Mouse (Mus musculus): ENCODE results near the gene Pomgnt1.

Pomgnt1 gene

DNA sequence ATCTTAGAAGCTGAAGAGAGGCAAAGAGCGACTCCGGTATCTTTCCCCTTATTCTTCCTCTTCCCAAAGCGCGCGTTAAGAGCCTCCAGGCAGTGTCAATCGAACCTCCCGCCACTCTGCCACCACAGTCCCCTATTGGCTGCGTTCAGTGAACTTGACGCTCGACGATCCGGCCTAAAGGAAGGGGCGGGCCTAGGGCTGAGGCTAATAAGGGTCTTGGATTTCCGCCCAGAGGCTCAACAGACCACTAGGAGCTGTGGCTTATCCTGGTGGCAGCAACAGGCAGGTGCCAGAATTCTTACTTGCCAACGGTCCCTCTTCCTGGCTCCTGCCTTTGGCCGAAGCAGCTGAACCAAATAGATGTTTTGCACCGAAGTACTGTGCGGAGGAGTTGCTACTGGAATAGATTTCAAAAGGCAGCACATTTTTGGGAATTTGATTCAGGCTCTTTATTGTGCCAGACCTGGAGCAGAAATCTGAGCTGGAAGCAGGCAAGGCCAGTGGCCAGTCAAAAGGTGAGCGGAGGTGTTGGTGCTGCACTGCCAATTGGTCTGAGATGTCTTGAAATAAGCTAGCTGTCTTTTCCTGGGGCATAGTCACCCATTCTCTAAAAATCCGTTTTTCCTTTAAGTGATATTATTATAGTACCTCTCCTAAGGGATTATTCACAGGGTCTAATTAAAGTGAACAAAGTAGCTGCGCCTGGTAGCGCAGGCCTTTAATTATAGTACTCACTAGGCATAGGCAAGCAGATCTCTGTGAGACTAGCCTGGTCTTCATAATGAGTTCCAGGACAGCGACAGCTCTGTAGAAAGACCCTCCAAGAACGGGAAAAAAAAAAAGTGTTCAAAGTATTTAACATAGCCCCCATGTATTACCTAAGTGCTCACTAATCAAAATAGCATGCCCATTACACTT lies at the start of gene Pomgnt1, which contains the start of gene Rad54l:
TSS of gene Pomgnt1 (plus strand) at position 239 of the 918 bp plus-strand sequence.
TSS of gene Rad54l (minus strand) at position 89 of the 918 bp plus-strand sequence.
- DNase-seq (ENCODE audit: extremely low spot score): peak; percentile 91

DNA sequence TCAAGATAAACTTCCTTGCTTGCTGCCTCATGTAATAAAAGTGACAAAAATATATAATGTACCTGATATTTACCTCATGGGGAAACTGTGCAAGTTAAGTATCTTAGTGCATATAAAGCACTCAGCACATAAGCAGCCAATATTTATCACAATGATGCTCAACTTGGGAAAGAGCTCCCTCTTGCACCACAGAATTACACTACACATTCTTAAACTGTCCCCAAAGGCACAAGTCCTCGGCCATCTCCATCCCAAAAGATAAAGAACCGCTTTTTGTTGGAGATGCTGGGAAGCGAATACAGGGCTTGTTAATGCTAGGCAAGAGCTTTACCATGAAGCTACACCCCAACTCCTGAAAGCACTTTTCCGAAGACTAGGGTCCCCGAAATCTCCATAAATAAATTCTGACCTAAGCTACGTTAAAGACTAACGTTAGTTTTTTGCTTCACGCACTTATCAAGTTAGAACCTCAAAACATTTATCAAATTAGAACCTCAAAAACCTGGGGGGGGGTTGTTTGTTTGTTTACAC lies 49.4 kb upstream of the Pomgnt1 start:
- DNase-seq (ENCODE audit: extremely low spot score): no peak

DNA sequence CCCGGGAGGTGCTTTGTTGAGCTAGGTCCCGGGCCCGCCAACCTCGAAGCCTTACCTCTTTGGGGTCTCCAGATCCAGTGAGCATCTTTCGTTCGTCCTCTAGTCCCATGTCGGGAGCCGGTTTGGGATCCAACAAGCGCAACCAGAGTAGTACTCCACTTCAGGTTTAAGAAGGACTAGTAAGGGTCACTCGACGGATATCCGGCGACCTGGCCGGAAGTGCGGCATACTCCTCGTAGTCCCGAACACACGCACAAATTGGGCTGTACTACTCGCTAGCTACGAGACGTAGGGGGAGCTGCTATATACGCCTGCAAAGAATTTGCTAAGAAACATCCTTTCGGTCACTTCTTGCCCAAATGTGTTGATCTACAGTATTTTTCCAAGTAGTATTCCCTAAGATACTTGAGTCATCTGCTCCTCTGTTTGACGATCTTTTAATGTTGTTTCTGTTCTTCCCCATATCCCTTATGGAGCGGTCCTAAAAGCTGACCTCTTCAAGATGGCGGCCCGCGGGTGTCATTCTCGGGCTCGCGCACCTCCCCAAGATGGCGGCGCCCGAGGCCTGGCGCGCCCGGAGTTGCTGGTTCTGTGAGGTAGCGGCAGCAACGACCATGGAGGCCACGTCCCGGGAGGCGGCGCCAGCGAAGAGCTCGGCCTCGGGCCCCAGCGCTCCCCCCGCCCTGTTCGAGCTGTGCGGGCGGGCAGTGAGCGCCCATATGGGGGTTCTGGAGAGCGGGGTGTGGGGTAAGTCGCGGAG lies 48.6 kb upstream of the Pomgnt1 start, which contains the start of the genes Uqcrh and Lrrc41:
TSS of gene Uqcrh (minus strand) at position 211 of the 760 bp plus-strand sequence.
TSS of gene Lrrc41 (plus strand) at position 409 of the 760 bp plus-strand sequence.
- DNase-seq (ENCODE audit: extremely low spot score): peak; percentile 96

DNA sequence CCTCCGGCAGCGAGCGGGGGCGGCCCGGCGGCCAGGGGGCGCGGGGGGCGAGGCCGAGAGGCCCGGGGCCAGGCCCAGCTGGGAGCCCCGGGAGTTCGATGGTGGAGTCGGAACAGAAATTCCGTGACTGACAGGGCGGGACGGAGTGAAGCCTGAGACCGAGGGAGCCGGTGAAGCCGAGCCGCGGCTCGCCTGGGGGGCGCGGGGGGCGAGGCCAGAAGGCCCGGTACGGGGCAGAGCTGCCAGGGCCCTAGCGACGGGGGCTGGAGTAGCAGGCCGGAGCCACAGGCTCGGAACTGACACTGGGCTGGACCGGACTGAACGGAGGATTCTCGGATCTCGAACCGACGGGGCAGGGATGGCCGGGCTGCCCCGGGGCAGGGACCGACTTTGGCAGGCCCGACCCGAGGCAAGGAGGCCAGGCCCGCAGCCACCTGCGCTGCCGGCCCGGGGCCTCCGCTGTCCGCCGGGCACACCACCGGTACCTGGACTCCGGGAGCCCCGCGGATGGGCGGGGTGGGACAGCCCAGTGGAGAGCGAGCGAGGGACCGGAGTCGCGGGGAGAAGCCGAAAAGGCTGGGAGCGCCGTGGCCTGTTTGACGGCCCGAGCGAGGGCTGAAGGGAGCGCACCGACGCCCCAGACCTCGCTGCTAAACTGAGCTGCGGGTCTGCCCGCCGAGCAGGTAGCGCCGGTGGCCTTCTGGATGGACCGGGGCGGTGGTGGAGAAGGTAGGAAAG lies 47.8 kb upstream of the Pomgnt1 start:
- no peak for DNase-seq (ENCODE audit: extremely low spot score)

DNA sequence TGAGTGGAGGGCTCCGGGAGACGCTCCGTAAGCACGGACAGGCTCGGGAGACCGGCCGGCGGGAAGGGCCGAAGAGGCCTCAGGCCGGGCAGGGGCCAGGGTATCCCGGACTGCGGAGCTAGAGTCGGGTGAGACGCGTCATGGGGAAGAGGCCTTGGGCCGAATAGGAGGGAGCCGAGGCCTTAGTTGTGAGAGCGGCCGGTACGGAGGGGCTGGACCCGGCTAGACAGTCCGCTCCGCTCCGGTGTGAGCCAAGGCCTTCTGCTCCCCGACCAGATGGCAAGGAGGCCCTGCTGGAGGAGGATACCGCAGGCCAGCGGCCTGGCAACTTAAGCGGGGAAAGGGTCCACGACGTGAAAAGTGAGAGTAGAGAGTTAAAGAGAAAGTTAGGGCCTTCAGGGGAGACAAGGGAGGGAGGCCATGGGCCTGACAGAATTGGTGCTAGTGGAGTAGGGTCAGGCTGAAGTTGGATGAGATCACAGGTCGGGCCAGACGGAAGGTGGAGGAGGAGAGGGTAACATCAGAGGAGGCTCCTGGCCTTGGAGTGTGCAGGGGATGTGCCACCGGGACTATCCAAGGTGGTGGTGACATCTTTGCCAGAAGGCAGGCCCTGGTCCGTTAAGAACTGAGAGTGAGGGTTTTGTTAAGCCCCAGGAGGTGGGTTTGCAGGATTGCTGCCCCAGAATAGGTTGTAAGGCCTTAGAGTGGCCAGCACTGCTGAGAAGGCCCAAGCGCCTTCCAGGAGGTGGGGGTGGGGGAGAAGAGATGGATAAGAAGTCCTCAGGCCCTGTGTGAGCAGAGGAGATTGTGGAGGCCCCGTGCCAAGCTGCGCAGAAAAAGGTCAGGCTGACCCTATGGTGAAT lies 47.0 kb upstream of the Pomgnt1 start:
- DNase-seq (ENCODE audit: extremely low spot score): peak; percentile 55

DNA sequence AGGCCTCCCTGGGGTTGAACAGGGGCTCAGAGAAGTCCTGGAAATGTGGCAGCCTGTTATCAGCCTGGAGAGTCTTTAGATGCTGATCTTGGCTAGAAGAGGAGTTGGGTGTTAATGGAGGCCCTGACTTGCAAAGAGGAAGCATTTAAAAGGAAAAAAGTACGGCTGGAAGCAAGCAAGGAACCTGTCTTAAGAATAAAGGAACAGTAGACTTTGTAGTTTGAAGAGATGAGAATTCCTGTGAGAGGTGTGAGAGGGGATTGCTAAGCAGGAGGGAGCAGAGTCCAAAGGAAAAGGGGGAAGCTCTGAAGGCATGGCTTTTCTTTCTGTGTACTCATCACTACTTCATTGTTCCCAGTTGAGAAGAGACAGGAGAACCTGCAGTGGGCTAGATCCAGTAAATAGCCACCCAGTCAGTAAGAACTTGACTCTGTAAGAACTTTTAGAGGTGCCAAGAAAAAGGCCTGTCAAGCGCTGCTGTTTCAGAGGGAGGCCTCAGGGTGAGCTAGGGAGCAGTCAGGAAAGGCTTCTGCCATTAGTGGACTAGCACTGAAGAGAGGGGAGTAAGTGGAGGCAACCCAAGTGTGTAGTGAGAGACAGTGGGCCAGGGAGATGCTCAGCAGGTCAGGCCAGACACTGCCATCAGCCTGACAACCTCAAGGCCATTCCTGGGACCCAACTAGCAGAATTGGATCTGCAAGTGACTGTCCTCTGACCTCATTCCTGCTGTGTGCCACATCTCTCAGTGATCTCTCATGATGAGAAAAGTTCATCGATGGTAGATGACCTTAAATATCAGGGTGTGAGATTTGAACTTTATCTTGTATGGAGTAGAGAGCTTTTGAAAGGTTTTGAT lies 46.2 kb upstream of the Pomgnt1 start:
- DNase-seq (ENCODE audit: extremely low spot score): no peak

DNA sequence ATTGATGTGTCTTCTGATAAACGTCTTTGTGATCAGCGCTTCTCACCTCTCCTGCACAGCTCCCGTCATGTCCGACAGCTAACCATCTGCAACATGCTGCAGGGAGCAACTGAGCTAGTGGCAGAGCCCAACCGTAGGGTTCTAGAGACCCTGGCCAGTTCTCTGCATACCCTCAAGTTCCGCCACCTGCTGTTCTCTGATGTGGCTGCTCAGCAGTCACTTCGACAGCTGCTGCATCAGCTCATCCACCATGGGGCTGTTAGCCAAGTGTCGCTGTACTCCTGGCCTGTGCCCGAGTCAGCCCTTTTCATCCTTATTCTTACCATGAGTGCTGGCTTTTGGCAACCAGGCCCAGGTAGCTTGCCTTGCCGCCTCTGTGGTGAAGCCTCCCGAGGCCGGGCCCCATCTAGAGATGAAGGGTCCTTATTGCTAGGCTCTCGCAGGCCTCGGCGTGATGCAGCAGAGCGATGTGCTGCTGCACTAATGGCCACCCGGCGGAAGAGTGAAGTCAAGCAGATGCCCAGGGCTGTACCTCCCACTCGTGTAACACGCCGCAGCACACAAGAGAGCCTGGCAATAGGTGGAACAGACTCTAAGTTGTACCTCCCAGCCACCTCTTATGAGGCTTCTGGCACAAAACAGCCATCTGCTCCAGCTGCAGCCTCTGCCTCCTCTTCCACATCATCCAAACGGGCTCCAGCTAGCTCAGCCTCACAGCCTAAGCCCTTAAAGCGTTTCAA lies 35.0 kb upstream of the Pomgnt1 start:
- DNase-seq (ENCODE audit: extremely low spot score): no peak

DNA sequence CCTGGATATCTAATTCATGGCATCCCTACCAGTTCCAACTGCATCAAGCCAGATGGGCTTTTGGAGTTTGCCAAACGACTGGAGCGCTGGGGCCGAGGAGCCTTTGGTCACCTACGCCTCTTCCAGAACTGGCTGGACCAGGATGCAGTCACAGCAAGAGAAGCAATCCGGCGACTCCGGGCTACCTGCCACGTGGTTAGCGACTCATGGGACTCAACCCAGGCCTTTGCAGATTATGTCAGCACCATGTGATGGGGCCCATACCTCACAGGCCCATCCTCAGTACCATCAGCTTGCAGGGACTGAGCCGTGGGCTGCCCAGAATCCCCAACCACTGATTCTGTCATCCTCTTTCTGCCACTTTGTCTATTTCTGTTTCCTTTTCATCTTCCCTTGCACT lies 27.3 kb upstream of the Pomgnt1 start:
- DNase-seq (ENCODE audit: extremely low spot score): no peak

DNA sequence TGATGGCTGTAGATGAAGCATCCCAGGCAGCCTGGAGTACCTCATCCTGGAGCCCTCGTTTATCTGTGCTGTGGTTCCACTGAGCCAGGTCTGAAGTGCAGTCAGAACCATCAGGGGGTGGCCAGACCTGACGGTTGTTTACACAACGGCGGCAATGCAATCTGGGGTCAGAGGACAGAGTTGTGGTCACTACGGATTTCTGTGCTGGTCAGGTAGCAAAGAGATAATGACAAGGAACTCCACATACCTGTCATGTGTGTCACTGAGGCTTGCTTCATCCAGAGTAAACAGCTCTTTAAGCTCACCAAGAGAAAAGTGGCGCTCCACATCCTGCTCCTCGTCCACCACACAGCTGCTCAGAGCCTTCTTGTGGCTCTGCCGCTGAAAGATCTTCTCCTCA lies 26.4 kb upstream of the Pomgnt1 start:
- DNase-seq (ENCODE audit: extremely low spot score): no peak

DNA sequence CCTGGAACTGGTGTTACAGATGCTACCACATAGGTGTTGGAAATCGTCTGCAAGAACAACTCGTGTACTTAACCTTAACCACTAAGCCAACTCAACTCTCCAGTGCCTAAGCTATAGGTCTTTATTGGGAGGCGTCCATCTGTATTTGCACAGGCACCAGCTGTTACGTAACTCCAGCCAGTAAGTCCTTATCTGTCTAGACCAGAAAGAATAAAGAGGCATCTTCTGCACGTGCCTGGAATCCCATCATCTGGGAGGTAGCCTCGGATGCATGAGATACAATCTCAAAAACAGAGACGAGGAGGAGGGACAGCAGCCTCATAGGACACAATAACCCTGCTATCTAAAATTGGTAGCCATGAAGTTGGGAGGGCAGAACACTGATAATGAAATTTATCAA lies 22.7 kb upstream of the Pomgnt1 start:
- DNase-seq (ENCODE audit: extremely low spot score): no peak

DNA sequence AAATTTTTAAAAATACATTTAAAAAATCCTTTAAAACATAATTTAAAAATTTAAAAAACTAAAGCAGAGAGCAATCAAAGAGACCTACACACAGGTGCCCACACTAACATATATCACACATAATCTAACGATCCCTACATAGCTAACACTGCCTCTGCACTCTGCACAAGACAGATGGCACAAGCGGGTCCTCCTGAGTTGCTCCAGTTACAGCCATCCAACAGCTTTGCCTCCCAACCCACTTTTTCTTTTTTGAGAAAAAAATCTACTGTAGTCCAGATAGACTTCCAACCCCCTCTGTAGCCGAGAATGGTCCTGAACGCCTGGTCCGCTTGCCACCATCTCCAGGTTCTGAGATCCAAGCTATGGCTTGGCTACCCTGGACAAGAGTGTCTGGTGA lies 18.4 kb upstream of the Pomgnt1 start:
- DNase-seq (ENCODE audit: extremely low spot score): no peak

DNA sequence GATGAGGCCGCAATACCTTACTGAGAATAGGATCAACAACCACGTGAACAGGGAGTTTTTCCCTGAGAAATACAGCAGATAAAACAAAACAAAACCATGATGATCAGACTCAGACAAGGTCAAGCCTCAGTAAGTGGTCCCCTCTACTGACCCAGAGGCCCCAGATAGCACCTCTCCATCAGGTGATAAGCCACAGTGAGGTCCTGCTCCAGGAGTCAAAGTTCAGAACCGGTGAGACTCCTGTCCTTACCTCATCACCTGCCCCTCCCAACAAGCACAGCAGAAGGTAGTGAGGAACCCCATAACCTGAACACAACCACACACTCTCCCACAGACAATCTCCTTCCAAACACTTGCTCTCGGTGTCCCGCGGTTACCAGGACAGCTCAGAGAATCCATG lies 12.9 kb upstream of the Pomgnt1 start:
- no peak for DNase-seq (ENCODE audit: extremely low spot score)

DNA sequence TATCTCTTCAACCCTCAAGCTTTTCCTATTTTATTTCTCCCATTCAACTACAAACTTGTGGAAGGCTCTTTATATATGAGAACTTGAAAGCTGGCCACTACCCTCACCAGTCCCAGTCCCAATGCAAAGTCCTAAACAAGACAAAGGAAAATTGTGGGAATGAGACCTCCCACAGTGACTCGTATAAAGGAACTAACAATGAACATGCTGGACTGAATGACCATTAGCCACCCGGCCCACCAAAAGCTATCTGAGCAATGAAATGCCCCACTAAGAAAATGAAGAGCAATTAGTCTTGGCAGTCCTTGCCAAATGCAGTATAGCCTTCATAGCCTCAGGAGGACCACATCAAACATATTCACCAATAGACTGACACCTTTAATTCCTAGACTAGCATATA lies 12.2 kb upstream of the Pomgnt1 start:
- no peak for DNase-seq (ENCODE audit: extremely low spot score)

DNA sequence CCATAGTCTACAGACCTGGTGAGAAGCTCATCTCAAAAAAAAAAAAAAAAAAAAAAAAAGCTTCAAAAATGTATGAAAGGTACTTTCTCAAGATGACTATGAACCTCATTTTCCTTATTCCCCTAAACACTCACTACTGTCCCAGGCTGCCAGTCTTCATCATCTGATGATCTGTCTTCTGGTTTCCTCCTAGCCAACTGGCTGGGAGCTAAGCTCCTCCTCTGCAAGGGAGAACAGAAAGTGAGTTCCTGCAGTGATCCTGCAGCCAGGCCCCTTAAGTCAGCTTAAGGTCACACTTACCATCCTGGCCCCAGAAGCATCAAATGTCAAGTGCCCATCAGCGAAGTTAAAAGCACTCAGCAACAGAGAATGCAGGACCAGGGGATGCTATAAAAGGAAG lies 878 bp upstream of the Pomgnt1 start:
- no peak for DNase-seq (ENCODE audit: extremely low spot score)

DNA sequence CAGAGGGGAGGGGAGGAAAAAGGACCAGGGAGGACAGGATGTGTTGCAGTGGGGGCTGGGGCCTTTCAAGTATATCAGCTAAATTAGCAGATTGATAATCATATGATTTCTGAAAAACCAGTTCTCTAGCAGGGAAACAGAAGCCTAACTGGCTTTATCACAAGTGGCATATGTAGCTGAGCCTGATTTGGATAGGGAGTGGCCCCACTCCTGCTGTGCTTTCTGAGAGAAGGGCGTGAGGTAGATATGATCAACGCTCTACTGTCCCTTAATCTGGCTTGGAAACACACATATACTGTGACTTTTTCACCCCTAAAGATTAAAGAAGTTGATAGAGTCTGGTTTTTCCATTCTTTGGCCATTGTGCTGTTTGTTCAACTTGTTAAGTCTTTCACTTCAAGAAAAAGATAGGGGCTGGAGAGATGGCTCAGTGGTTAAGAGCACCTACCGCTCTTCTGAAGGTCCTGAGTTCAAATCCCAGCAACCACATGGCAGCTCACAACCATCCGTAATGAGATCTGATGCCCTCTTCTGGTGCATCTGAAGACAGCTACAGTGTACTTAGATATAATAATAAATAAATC lies 2.3 kb downstream of the Pomgnt1 start:
- no peak for DNase-seq (ENCODE audit: extremely low spot score)

DNA sequence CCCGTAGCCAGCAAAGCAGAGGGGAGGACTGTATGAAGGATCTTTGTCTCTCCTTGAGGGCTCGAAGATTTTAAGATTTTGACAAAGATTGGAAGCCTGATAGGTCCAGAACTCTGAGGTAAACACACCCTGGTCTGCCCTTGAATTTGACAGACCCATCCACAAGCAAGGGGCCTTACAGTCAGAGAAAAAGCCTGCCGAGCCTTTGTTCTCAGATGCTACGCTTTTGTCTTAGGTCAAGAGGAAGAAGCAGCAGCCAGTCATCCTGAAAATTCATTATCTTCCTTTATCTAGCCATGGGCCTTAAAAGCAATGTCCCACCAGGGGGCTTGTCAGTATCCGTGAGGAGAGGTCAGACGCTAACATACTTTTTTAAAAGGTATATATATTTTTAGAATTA lies 4.3 kb downstream of the Pomgnt1 start:
- no peak for DNase-seq (ENCODE audit: extremely low spot score)

DNA sequence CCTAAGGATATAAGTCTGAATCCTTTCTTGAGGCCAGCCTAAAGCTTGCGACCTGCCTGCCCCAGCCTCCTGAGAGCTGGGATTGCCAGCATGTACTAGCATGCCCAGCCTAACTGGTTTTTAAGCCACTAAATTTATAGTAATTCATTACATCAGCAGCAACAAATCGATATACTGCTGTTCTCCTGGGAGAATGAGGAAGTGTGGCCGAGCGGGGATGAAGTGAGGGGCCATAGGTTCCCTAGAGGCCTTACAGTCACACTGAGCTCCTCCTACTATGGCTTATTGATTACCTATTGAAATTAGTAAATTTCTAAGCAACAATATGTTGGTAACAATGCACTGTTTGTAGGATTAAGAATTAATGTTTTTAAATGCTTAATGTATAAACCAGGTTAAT lies 9.5 kb downstream of the Pomgnt1 start:
- no peak for DNase-seq (ENCODE audit: extremely low spot score)

DNA sequence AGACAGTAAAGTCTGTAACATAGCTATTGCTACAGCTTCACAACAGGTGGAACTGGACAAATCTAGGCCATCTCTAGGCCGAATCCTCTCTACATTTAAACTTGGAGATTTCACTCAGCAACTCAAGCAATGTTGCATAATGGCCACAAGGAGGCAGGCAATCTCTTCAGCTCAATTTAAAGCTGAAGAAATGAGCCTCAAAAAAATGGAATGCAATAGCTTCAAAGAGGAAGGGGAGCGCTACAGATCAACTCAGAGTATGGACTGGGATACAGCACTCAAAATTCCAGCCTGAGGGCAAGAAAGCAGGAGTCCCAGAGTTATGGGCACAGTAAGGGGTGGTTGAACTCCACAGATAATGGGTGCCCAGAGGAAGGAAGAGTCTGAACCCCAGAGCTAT lies 11.3 kb downstream of the Pomgnt1 start:
- DNase-seq (ENCODE audit: extremely low spot score): no peak
